Mouse (Mus musculus): ENCODE results near the gene Arpc3. TPM values are rescaled to one million over a fixed set of nuclear protein-coding genes. Genes with fewer than 3 reads are reported as not detected.
"Not testable (repeated sequence)": the region's sequence is repeated elsewhere in the genome, so short reads cannot be mapped to it uniquely, and the experiment has no call there.

Arpc3 gene
- polyA plus RNA-seq, 1 experiment from 2014 or later = 85.4 TPM

GRCm38 (mm10) chr5:122403362-122403761, 11.7 kb downstream of the Arpc3 start:
- no peaks in the 10 kb centered on the region for H3K9me3 ChIP-seq (replicated peaks; ENCODE audit: control insufficient read depth, low read length)
- H3K27me3 ChIP-seq (ENCODE audit: control insufficient read depth, insufficient read depth, low read depth, low read length) = no peaks in the 10 kb centered on the region
- peaks cover 41% of the 10 kb centered on the region for H3K36me3 ChIP-seq (ENCODE audit: control insufficient read depth, insufficient read depth)
- H3K4me3 ChIP-seq (ENCODE audit: low read depth, low read length) = no peak overlapping the region
- H3K4me2 ChIP-seq (ENCODE audit: low read depth, low read length) = no peak overlapping the region
- 90% methylated on average over 12 of the region's 12 CpGs for WGBS (ENCODE audit: insufficient replicate concordance)
- H3K9ac ChIP-seq (ENCODE audit: low read depth, low read length) = no peak overlapping the region
- H3K27ac ChIP-seq (ENCODE audit: low read length) = no peak overlapping the region
- no peaks in the 10 kb centered on the region for H3K4me1 ChIP-seq (ENCODE audit: control insufficient read depth, low read depth, low read length)
- ATAC-seq (ENCODE audit: low read depth) = no peak

- Histone ChIP-seq H3K9ac (ENCODE audit: low read depth, low read length) (no peak overlapping the region), H3K4me3 (ENCODE audit: low read depth, low read length) (no peak overlapping the region), H3K4me1 (ENCODE audit: control insufficient read depth, low read depth, low read length) (no peaks in the 10 kb centered on the region), H3K27me3 (ENCODE audit: control insufficient read depth, insufficient read depth, low read depth, low read length) (no peaks in the 10 kb centered on the region), H3K9me3 (replicated peaks; ENCODE audit: control insufficient read depth, low read length) (no peaks in the 10 kb centered on the region; the same call in 1 of the 2 replicates), H3K27ac (ENCODE audit: low read length) (no peak overlapping the region), H3K4me2 (ENCODE audit: low read depth, low read length) (no peak overlapping the region), H3K36me3 (ENCODE audit: control insufficient read depth, insufficient read depth) (peaks cover 36% of the 10 kb centered on the region)
- 78% methylated on average over 10 of the region's 10 CpGs for WGBS (ENCODE audit: insufficient replicate concordance)
- peak; percentile 74 for ATAC-seq (ENCODE audit: low read depth)
Observed at GRCm38 (mm10) chr5:122405537-122405936, 13.9 kb downstream of the Arpc3 start.

DNA sequence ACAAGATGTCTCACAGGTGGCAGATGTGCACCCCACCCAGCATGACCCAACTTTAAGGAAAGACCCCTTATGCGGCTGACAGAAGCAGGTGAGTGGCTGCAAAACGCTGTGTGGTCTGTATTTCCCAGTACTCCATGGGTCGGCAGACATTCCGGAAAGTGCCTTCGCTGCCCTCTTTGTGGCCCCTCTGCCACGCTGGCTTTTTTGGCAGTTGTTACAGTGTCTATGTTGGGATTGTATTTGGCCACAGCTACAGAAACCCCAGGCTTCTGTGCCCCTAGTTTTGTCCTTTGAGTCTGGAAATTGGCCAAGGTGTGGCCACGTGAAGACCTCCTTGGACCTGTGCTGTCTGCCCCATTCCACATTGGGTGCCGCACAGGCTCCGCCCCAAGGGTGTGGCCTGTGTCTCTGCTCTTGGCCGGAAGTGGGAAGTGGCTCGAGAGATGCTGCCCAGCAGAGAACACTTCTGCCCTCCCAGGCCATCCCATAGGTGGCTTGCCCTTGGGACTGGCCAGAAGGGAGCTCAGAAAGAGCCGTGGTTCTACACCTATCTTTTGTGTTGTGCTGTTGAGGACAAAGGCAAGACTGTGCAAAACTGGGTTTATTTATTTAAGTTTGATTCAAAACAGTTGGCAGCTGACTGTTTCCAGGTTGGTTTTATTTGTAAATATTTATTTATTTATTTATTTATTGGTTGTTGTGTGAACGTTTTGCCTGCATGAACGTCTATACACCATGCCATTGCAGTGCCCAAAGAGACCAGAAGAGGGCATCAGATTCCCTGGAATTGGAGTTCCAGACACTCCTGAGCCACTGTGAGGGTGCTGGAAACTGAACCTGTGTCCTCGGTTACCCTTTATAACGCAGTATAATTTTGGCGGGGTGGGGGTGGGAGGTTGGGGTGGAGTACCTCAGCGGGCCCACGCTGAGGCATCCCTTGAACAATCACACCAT, 18.3 kb downstream of the Arpc3 start:
- Histone ChIP-seq H3K4me1 (ENCODE audit: control insufficient read depth, low read depth, low read length) (no peaks in the 10 kb centered on the region), H3K9ac (ENCODE audit: low read depth, low read length) (no peak overlapping the region)
- 79% methylated on average over 19 of the region's 19 CpGs for WGBS (ENCODE audit: insufficient replicate concordance)

GRCm38 (mm10) chr5:122411892-122412291, 20.2 kb downstream of the Arpc3 start:
- H3K9ac ChIP-seq (ENCODE audit: low read depth, low read length) = no peak overlapping the region
- H3K4me2 ChIP-seq (ENCODE audit: low read depth, low read length) = no peak overlapping the region
- H3K27ac ChIP-seq (ENCODE audit: low read length) = no peak overlapping the region
- WGBS (ENCODE audit: insufficient replicate concordance) = 70% methylated on average over 5 of the region's 5 CpGs
- no peak for ATAC-seq (ENCODE audit: low read depth)
- H3K4me3 ChIP-seq (ENCODE audit: low read depth, low read length) = no peak overlapping the region
- no peaks in the 10 kb centered on the region for H3K4me1 ChIP-seq (ENCODE audit: control insufficient read depth, low read depth, low read length)
- no peaks in the 10 kb centered on the region; the same call in 1 of the 2 replicates for H3K9me3 ChIP-seq (replicated peaks; ENCODE audit: control insufficient read depth, low read length)
- no peaks in the 10 kb centered on the region for H3K27me3 ChIP-seq (ENCODE audit: control insufficient read depth, insufficient read depth, low read depth, low read length)
- peaks cover under 1% of the 10 kb centered on the region for H3K36me3 ChIP-seq (ENCODE audit: control insufficient read depth, insufficient read depth)

More for the DNA sequence above, 18.3 kb downstream of the Arpc3 start:
- H3K27me3 ChIP-seq (ENCODE audit: control insufficient read depth, insufficient read depth, low read depth, low read length) = no peaks in the 10 kb centered on the region
- no peaks in the 10 kb centered on the region; the same call in 1 of the 2 replicates for H3K9me3 ChIP-seq (replicated peaks; ENCODE audit: control insufficient read depth, low read length)
- no peak overlapping the region for H3K27ac ChIP-seq (ENCODE audit: low read length)
- no peak overlapping the region for H3K4me3 ChIP-seq (ENCODE audit: low read depth, low read length)
- peaks cover 12% of the 10 kb centered on the region for H3K36me3 ChIP-seq (ENCODE audit: control insufficient read depth, insufficient read depth)
- no peak for ATAC-seq (ENCODE audit: low read depth)
- H3K4me2 ChIP-seq (ENCODE audit: low read depth, low read length) = no peak overlapping the region

GRCm38 (mm10) chr5:122412826-122413225, 21.1 kb downstream of the Arpc3 start:
- WGBS (ENCODE audit: insufficient replicate concordance) = 50% methylated on average over 6 of the region's 6 CpGs
- H3K36me3 ChIP-seq (ENCODE audit: control insufficient read depth, insufficient read depth) = no peaks in the 10 kb centered on the region; the same call in none of the 2 replicates
- ATAC-seq (ENCODE audit: low read depth) = no peak
- H3K27me3 ChIP-seq (ENCODE audit: control insufficient read depth, insufficient read depth, low read depth, low read length) = no peaks in the 10 kb centered on the region
- no peak overlapping the region for H3K9ac ChIP-seq (ENCODE audit: low read depth, low read length)
- no peak overlapping the region for H3K27ac ChIP-seq (ENCODE audit: low read length)
- H3K4me1 ChIP-seq (ENCODE audit: control insufficient read depth, low read depth, low read length) = no peaks in the 10 kb centered on the region
- H3K4me3 ChIP-seq (ENCODE audit: low read depth, low read length) = no peak overlapping the region
- no peak overlapping the region for H3K4me2 ChIP-seq (ENCODE audit: low read depth, low read length)
- no peaks in the 10 kb centered on the region; the same call in 1 of the 2 replicates for H3K9me3 ChIP-seq (replicated peaks; ENCODE audit: control insufficient read depth, low read length)

GRCm38 (mm10) chr5:122414351-122414750, 22.7 kb downstream of the Arpc3 start:
- Histone ChIP-seq H3K27ac (ENCODE audit: low read length) (no peak overlapping the region), H3K27me3 (ENCODE audit: control insufficient read depth, insufficient read depth, low read depth, low read length) (no peaks in the 10 kb centered on the region), H3K9me3 (replicated peaks; ENCODE audit: control insufficient read depth, low read length) (no peaks in the 10 kb centered on the region; the same call in 1 of the 2 replicates), H3K4me3 (ENCODE audit: low read depth, low read length) (no peak overlapping the region), H3K36me3 (ENCODE audit: control insufficient read depth, insufficient read depth) (no peaks in the 10 kb centered on the region; the same call in none of the 2 replicates), H3K4me1 (ENCODE audit: control insufficient read depth, low read depth, low read length) (no peaks in the 10 kb centered on the region), H3K9ac (ENCODE audit: low read depth, low read length) (no peak overlapping the region), H3K4me2 (ENCODE audit: low read depth, low read length) (no peak overlapping the region)
- no peak for ATAC-seq (ENCODE audit: low read depth)
- 76% methylated on average over 5 of the region's 5 CpGs for WGBS (ENCODE audit: insufficient replicate concordance)

DNA sequence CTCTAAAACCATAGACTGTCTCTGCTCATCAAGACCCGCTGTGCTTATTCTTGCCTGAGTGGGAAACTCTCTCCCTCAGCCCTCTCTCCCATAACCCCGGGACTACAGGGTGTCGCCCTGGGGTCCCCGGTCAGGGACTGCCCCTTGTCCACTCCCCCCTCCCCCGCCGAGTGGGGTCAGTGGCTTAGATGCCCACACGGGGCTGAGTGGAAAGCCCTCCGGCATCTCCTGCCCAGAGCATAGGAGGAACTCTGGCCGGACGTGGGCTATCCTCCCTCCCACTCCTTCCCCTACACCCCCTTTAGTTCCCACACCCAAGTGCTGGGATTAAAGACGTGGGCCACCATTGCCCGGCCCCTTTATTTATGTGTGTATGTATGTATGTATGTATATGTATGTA, 23.8 kb downstream of the Arpc3 start:
- no peaks in the 10 kb centered on the region for H3K9me3 ChIP-seq (replicated peaks; ENCODE audit: control insufficient read depth, low read length)
- H3K4me3 ChIP-seq (ENCODE audit: low read depth, low read length) = no peak overlapping the region
- ATAC-seq (ENCODE audit: low read depth) = no peak
- H3K27me3 ChIP-seq (ENCODE audit: control insufficient read depth, insufficient read depth, low read depth, low read length) = no peaks in the 10 kb centered on the region
- H3K27ac ChIP-seq (ENCODE audit: low read length) = no peak overlapping the region
- H3K36me3 ChIP-seq (ENCODE audit: control insufficient read depth, insufficient read depth) = no peaks in the 10 kb centered on the region
- H3K4me1 ChIP-seq (ENCODE audit: control insufficient read depth, low read depth, low read length) = no peaks in the 10 kb centered on the region
- WGBS (ENCODE audit: insufficient replicate concordance) = 67% methylated on average over 12 of the region's 12 CpGs
- no peak overlapping the region for H3K4me2 ChIP-seq (ENCODE audit: low read depth, low read length)
- H3K9ac ChIP-seq (ENCODE audit: low read depth, low read length) = no peak overlapping the region

GRCm38 (mm10) chr5:122420676-122421075, 29.0 kb downstream of the Arpc3 start:
- not testable (repeated sequence) for H3K9me3 ChIP-seq (replicated peaks; ENCODE audit: control insufficient read depth, low read length); H3K36me3 ChIP-seq (ENCODE audit: control insufficient read depth, insufficient read depth); H3K4me3 ChIP-seq (ENCODE audit: low read depth, low read length); ATAC-seq (ENCODE audit: low read depth); H3K27ac ChIP-seq (ENCODE audit: low read length); H3K9ac ChIP-seq (ENCODE audit: low read depth, low read length); H3K27me3 ChIP-seq (ENCODE audit: control insufficient read depth, insufficient read depth, low read depth, low read length); H3K4me2 ChIP-seq (ENCODE audit: low read depth, low read length)
- WGBS (ENCODE audit: insufficient replicate concordance) = 41% methylated on average over 4 of the region's 4 CpGs
- H3K4me1 ChIP-seq (ENCODE audit: control insufficient read depth, low read depth, low read length) = peaks cover 24% of the 10 kb centered on the region

Measured in liver, embryonic 16.5 days (tissue).